Mouse (Mus musculus): ENCODE measurements around the gene Ednra.

Gene Ednra

GRCm38 (mm10) chr8:77724046-77724930 lies at the start of gene Ednra:
Ednra (minus strand) TSS chr8:77724464.
- DNase-seq (ENCODE audit: low spot score) = peak; percentile 66

- DNase-seq (ENCODE audit: low spot score) = no peak
Measured at GRCm38 (mm10) chr8:77773831-77774230, 49.6 kb upstream of the Ednra start.

GRCm38 (mm10) chr8:77773256-77773655 lies 49.0 kb upstream of the Ednra start:
- peak; percentile 8 for DNase-seq (ENCODE audit: low spot score)

GRCm38 (mm10) chr8:77772210-77772886 lies 48.1 kb upstream of the Ednra start:
- DNase-seq (ENCODE audit: low spot score) = no peak

GRCm38 (mm10) chr8:77770966-77771365 lies 46.7 kb upstream of the Ednra start:
- DNase-seq (ENCODE audit: low spot score) = no peak

GRCm38 (mm10) chr8:77768916-77769315 lies 44.7 kb upstream of the Ednra start:
- DNase-seq (ENCODE audit: low spot score) = no peak

GRCm38 (mm10) chr8:77764253-77764652 lies 40.0 kb upstream of the Ednra start:
- DNase-seq (ENCODE audit: low spot score) = no peak

- DNase-seq (ENCODE audit: low spot score) = no peak
Measured at GRCm38 (mm10) chr8:77762967-77763366, 38.7 kb upstream of the Ednra start.

GRCm38 (mm10) chr8:77755441-77755840 lies 31.2 kb upstream of the Ednra start:
- DNase-seq (ENCODE audit: low spot score) = no peak

- no peak for DNase-seq (ENCODE audit: low spot score)
Measured at GRCm38 (mm10) chr8:77753796-77754195, 29.5 kb upstream of the Ednra start.

- no peak for DNase-seq (ENCODE audit: low spot score)
Measured at GRCm38 (mm10) chr8:77752041-77752440, 27.8 kb upstream of the Ednra start.

- no peak for DNase-seq (ENCODE audit: low spot score)
Measured at GRCm38 (mm10) chr8:77750407-77750806, 26.1 kb upstream of the Ednra start.

- DNase-seq (ENCODE audit: low spot score) = no peak
Measured at GRCm38 (mm10) chr8:77744476-77744875, 20.2 kb upstream of the Ednra start.

GRCm38 (mm10) chr8:77742395-77742794 lies 18.1 kb upstream of the Ednra start:
- no peak for DNase-seq (ENCODE audit: low spot score)

GRCm38 (mm10) chr8:77741050-77741777 lies 16.9 kb upstream of the Ednra start:
- no peak for DNase-seq (ENCODE audit: low spot score)

- DNase-seq (ENCODE audit: low spot score) = no peak
Measured at GRCm38 (mm10) chr8:77738419-77738818, 14.2 kb upstream of the Ednra start.

- no peak for DNase-seq (ENCODE audit: low spot score)
Measured at GRCm38 (mm10) chr8:77737327-77737726, 13.1 kb upstream of the Ednra start.

GRCm38 (mm10) chr8:77733792-77734191 lies 9.5 kb upstream of the Ednra start:
- DNase-seq (ENCODE audit: low spot score) = no peak

GRCm38 (mm10) chr8:77732964-77733363 lies 8.7 kb upstream of the Ednra start:
- no peak for DNase-seq (ENCODE audit: low spot score)

- DNase-seq (ENCODE audit: low spot score) = no peak
Measured at GRCm38 (mm10) chr8:77725406-77725805, 1.1 kb upstream of the Ednra start.

GRCm38 (mm10) chr8:77723534-77724045 lies 674 bp downstream of the Ednra start:
- DNase-seq (ENCODE audit: low spot score) = peak; percentile 26

- DNase-seq (ENCODE audit: low spot score) = no peak
Measured at GRCm38 (mm10) chr8:77723018-77723417, 1.2 kb downstream of the Ednra start.
